Mouse (Mus musculus): Measurements from ENCODE around the gene Nfia.

DNA sequence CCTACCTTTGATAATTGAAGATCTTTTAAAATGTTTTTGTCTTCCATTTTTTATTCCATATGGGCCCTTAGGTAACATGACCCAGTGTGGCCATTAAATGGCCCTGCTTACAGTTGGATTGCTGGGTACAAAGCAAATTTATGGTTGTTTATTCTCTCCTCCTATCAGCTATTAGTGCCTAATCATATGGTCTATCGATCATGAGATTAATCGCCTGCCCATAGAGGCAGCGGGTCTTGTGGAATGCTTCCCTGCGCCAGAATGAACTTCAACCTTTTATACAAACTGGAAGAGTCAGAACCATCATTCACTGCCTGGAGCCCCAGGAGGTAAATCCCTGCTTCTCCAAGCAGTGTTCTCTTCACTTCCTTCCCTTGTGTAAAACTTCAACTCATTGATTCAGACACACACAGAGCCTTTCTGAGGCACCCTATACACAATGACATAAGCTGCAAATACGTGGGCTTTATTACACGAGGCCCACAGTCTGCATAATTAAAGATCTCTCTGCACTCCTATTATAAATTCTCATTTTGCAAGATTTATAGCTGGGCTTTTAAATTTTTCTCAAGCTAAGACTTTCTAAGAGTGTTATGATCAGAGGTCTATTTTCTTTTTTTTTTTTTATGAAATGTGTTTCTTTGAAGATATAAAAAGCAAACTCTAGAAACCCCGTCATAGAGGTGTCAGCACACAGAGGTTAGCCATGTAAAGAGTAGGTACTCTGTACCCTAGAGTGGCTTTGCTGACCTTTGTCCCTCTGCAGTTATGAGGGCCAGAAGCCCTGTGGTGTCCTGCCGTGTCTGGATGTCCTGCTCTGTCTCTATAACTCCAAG, 67.9 kb downstream of the Nfia start:
- TF ChIP-seq CTCF (IDR thresholded peaks at IDR 0.05; ENCODE audit: borderline replicate concordance, insufficient read depth, low read depth, low read length) (no peak), POLR2A (IDR thresholded peaks at IDR 0.05; ENCODE audit: borderline replicate concordance, insufficient read depth, low read length) (no peak)
